Mouse (Mus musculus) liver, adult 2 months (tissue): ENCODE results near the gene Slc38a8.

Experiments
- CTCF ChIP-seq: fragments of 200-500 bp; IDR thresholded peaks from 2 replicates; pipeline ENCODE4 v1.5.1; 2011; ENCODE audit warnings: low read depth, low read length, control low read depth
- POLR2A ChIP-seq: fragments of 200-500 bp; IDR thresholded peaks from 2 replicates; pipeline ENCODE4 v1.6.1; 2011; ENCODE audit warnings: low read length, control low read depth; ENCODE audit not compliant: insufficient read depth; ENCODE audit errors: extremely low read depth

- TF ChIP-seq CTCF = no peak
- no peak for TF ChIP-seq POLR2A
Measured at GRCm38 (mm10) chr8:119452919-119453318, 48.6 kb downstream of the Slc38a8 start.
